Mouse (Mus musculus) left cerebral cortex, adult 2 months (tissue): ENCODE results near the gene Wars. TPM values are rescaled to one million over a fixed set of nuclear protein-coding genes. Genes with fewer than 3 reads are reported as not detected.

Experiments used
- DNase-seq, 2 experiments: peaks; one replicate each; pipeline ENCODE4 v3.0.0; 2021 to 2022; ENCODE audit warnings: low spot score in 2 of 2, mixed read lengths in 1 of 2; ENCODE audit errors: extremely low spot score in 1 of 2
- H3K27ac ChIP-seq: fragments of 200-600 bp; 2 replicates; pipeline ENCODE4 v1.8.1; 2022
- H3K4me3 ChIP-seq: fragments of 200-600 bp; 2 replicates; pipeline ENCODE4 v1.8.1; 2022
- CTCF ChIP-seq: fragments of 200-600 bp; IDR thresholded peaks from 2 replicates; pipeline ENCODE4 v1.8.1; 2022; ENCODE audit warnings: antibody characterized with exemption, mild to moderate bottlenecking, moderate library complexity
- intact Hi-C: fragments of 180-260 bp; cut with DNase I; formaldehyde crosslinking; loops from one replicate; pipeline ENCODE4 v1.15.1; 2025
- total RNA-seq, 2 experiments: library from RNA; stranded (reverse); gene quantifications; 2 replicates each; pipeline ENCODE4 v1.2.3; 2021

Gene Wars
- total RNA-seq, 2 experiments from 2014 or later, result 84.8 to 86.0 TPM

GRCm38 (mm10) chr12:108880606-108881005 lies 13.4 kb downstream of the Wars start:
- no peak overlapping the region for H3K4me3 ChIP-seq
- no peak overlapping the region for H3K27ac ChIP-seq
- no peak for DNase-seq
- intact Hi-C loops, result no loop called here
- no peak for TF ChIP-seq CTCF

- intact Hi-C loops, result no loop called here
- H3K4me3 ChIP-seq, result no peak overlapping the region
- H3K27ac ChIP-seq, result no peak overlapping the region
- no peak for DNase-seq
- TF ChIP-seq CTCF, result no peak
Observed at GRCm38 (mm10) chr12:108879138-108879537, 14.8 kb downstream of the Wars start.

- no peak overlapping the region for H3K4me3 ChIP-seq
- no peak for TF ChIP-seq CTCF
- intact Hi-C loops, result no loop called here
- H3K27ac ChIP-seq, result no peak overlapping the region
- no peak for DNase-seq
Observed at GRCm38 (mm10) chr12:108873122-108873521, 20.9 kb downstream of the Wars start.

GRCm38 (mm10) chr12:108869575-108869974 lies 24.4 kb downstream of the Wars start:
- H3K4me3 ChIP-seq, result no peak overlapping the region
- no peak for DNase-seq
- no peak overlapping the region for H3K27ac ChIP-seq
- TF ChIP-seq CTCF, result peak; percentile 32
- intact Hi-C loops, result no loop called here

GRCm38 (mm10) chr12:108865007-108865494 lies 28.9 kb downstream of the Wars start:
- no peak overlapping the region for H3K27ac ChIP-seq
- intact Hi-C loops, result no loop called here
- DNase-seq, result no peak
- H3K4me3 ChIP-seq, result no peak overlapping the region
- TF ChIP-seq CTCF, result no peak

- intact Hi-C loops, result no loop called here
- TF ChIP-seq CTCF, result no peak
- Histone ChIP-seq H3K27ac (no peak overlapping the region), H3K4me3 (no peak overlapping the region)
- no peak for DNase-seq
Observed at GRCm38 (mm10) chr12:108858486-108858885, 35.5 kb downstream of the Wars start.

- DNase-seq, result no peak
- TF ChIP-seq CTCF, result no peak
- intact Hi-C loops, result no loop called here
- Histone ChIP-seq H3K4me3 (no peak overlapping the region), H3K27ac (no peak overlapping the region)
Observed at GRCm38 (mm10) chr12:108857589-108858184, 36.3 kb downstream of the Wars start.

- Histone ChIP-seq H3K27ac (no peak overlapping the region), H3K4me3 (no peak overlapping the region)
- DNase-seq, result no peak
- TF ChIP-seq CTCF, result no peak
- intact Hi-C loops, result no loop called here
Observed at GRCm38 (mm10) chr12:108857109-108857508, 36.9 kb downstream of the Wars start.

GRCm38 (mm10) chr12:108856186-108856585 lies 37.8 kb downstream of the Wars start:
- intact Hi-C loops, result no loop called here
- no peak for TF ChIP-seq CTCF
- DNase-seq, result no peak

GRCm38 (mm10) chr12:108855081-108855480 lies 38.9 kb downstream of the Wars start:
- DNase-seq, result no peak
- H3K27ac ChIP-seq, result no peak overlapping the region
- no peak overlapping the region for H3K4me3 ChIP-seq
- intact Hi-C loops, result no loop called here
- TF ChIP-seq CTCF, result no peak

More at GRCm38 (mm10) chr12:108856186-108856585, 37.8 kb downstream of the Wars start:
- H3K27ac ChIP-seq, result no peak overlapping the region
- no peak overlapping the region for H3K4me3 ChIP-seq

- no peak for DNase-seq
- TF ChIP-seq CTCF, result no peak
- intact Hi-C loops, result no loop called here
- Histone ChIP-seq H3K27ac (no peak overlapping the region), H3K4me3 (no peak overlapping the region)
Observed at GRCm38 (mm10) chr12:108852822-108853221, 41.2 kb downstream of the Wars start.

- Histone ChIP-seq H3K4me3 (no peak overlapping the region), H3K27ac (no peak overlapping the region)
- no peak for TF ChIP-seq CTCF
- intact Hi-C loops, result no loop called here
- DNase-seq, result no peak
Observed at GRCm38 (mm10) chr12:108850886-108851285, 43.1 kb downstream of the Wars start.

- no peak overlapping the region for H3K4me3 ChIP-seq
Observed at GRCm38 (mm10) chr12:108850129-108850528, 43.8 kb downstream of the Wars start.

More at GRCm38 (mm10) chr12:108850129-108850528, 43.8 kb downstream of the Wars start:
- TF ChIP-seq CTCF, result no peak
- no peak for DNase-seq
- no peak overlapping the region for H3K27ac ChIP-seq
- intact Hi-C loops, result no loop called here
